Mouse (Mus musculus) splenic B cell, adult 2 months (primary cell): Measurements from ENCODE around the gene Pax8.

Experiments used
- DNase-seq: peaks from one replicate; pipeline ENCODE4 v3.0.0-alpha.2; 2011; ENCODE audit warnings: low read depth, low spot score
- H3K27me3 ChIP-seq: 2 replicates; pipeline ENCODE4 v1.6.1; 2012; ENCODE audit warnings: mild to moderate bottlenecking, low read length, moderate library complexity, mixed read lengths; ENCODE audit not compliant: control insufficient read depth, poor library complexity, insufficient read depth, severe bottlenecking
- H3K36me3 ChIP-seq: 2 replicates; pipeline ENCODE4 v1.6.1; 2012; ENCODE audit warnings: mild to moderate bottlenecking, low read length, moderate library complexity, mixed read lengths; ENCODE audit not compliant: control insufficient read depth, poor library complexity, insufficient read depth, severe bottlenecking

Gene Pax8

GRCm38 (mm10) chr2:24475420-24475819, at the start of gene Pax8:
Pax8 (minus strand) TSS chr2:24475599.
- no peaks in the 10 kb centered on the region for H3K36me3 ChIP-seq
- no peak for DNase-seq
- no peaks in the 10 kb centered on the region for H3K27me3 ChIP-seq

GRCm38 (mm10) chr2:24521430-24522226, 46.2 kb upstream of the Pax8 start:
- no peak for DNase-seq
- H3K36me3 ChIP-seq: no peaks in the 10 kb centered on the region

GRCm38 (mm10) chr2:24520576-24521272, 45.3 kb upstream of the Pax8 start:
- DNase-seq: no peak
- H3K27me3 ChIP-seq: no peaks in the 10 kb centered on the region; the same call in 1 of the 2 replicates
- no peaks in the 10 kb centered on the region for H3K36me3 ChIP-seq

More at GRCm38 (mm10) chr2:24521430-24522226, 46.2 kb upstream of the Pax8 start:
- no peaks in the 10 kb centered on the region; the same call in 1 of the 2 replicates for H3K27me3 ChIP-seq

- no peaks in the 10 kb centered on the region for H3K27me3 ChIP-seq
- DNase-seq: no peak
Observed at GRCm38 (mm10) chr2:24516946-24517345, 41.5 kb upstream of the Pax8 start.

GRCm38 (mm10) chr2:24507359-24507758, 32.0 kb upstream of the Pax8 start:
- Histone ChIP-seq H3K36me3 (no peaks in the 10 kb centered on the region), H3K27me3 (no peaks in the 10 kb centered on the region)
- no peak for DNase-seq

More at GRCm38 (mm10) chr2:24516946-24517345, 41.5 kb upstream of the Pax8 start:
- H3K36me3 ChIP-seq: no peaks in the 10 kb centered on the region

GRCm38 (mm10) chr2:24502963-24503471, 27.6 kb upstream of the Pax8 start:
- no peaks in the 10 kb centered on the region for H3K36me3 ChIP-seq
- H3K27me3 ChIP-seq: no peaks in the 10 kb centered on the region
- no peak for DNase-seq

GRCm38 (mm10) chr2:24500921-24501320, 25.5 kb upstream of the Pax8 start:
- no peaks in the 10 kb centered on the region for H3K27me3 ChIP-seq
- no peak for DNase-seq
- no peaks in the 10 kb centered on the region for H3K36me3 ChIP-seq

GRCm38 (mm10) chr2:24490564-24490963, 15.2 kb upstream of the Pax8 start:
- Histone ChIP-seq H3K36me3 (no peaks in the 10 kb centered on the region), H3K27me3 (no peaks in the 10 kb centered on the region)
- peak; percentile 2 for DNase-seq

GRCm38 (mm10) chr2:24488660-24489059, 13.3 kb upstream of the Pax8 start:
- DNase-seq: no peak
- H3K27me3 ChIP-seq: no peaks in the 10 kb centered on the region
- H3K36me3 ChIP-seq: no peaks in the 10 kb centered on the region

GRCm38 (mm10) chr2:24487056-24487825, 11.8 kb upstream of the Pax8 start:
- H3K36me3 ChIP-seq: no peaks in the 10 kb centered on the region
- DNase-seq: no peak
- H3K27me3 ChIP-seq: no peaks in the 10 kb centered on the region

- H3K36me3 ChIP-seq: no peaks in the 10 kb centered on the region
- no peak for DNase-seq
- no peaks in the 10 kb centered on the region for H3K27me3 ChIP-seq
Observed at GRCm38 (mm10) chr2:24485398-24485797, 10.0 kb upstream of the Pax8 start.

- no peaks in the 10 kb centered on the region for H3K36me3 ChIP-seq
- no peak for DNase-seq
- H3K27me3 ChIP-seq: no peaks in the 10 kb centered on the region
Observed at GRCm38 (mm10) chr2:24479906-24480305, 4.5 kb upstream of the Pax8 start.

GRCm38 (mm10) chr2:24479151-24479550, 3.8 kb upstream of the Pax8 start:
- no peak for DNase-seq
- no peaks in the 10 kb centered on the region for H3K36me3 ChIP-seq
- no peaks in the 10 kb centered on the region for H3K27me3 ChIP-seq

- no peaks in the 10 kb centered on the region for H3K36me3 ChIP-seq
- DNase-seq: no peak
- no peaks in the 10 kb centered on the region for H3K27me3 ChIP-seq
Observed at GRCm38 (mm10) chr2:24478611-24479010, 3.2 kb upstream of the Pax8 start.
